Mouse (Mus musculus): ENCODE measurements around the gene Pik3cb. TPM values are rescaled to one million over a fixed set of nuclear protein-coding genes. Genes with fewer than 3 reads are reported as not detected.

Gene Pik3cb
- polyA plus RNA-seq, 1 experiment from 2014 or later, result 4.0 TPM

DNA sequence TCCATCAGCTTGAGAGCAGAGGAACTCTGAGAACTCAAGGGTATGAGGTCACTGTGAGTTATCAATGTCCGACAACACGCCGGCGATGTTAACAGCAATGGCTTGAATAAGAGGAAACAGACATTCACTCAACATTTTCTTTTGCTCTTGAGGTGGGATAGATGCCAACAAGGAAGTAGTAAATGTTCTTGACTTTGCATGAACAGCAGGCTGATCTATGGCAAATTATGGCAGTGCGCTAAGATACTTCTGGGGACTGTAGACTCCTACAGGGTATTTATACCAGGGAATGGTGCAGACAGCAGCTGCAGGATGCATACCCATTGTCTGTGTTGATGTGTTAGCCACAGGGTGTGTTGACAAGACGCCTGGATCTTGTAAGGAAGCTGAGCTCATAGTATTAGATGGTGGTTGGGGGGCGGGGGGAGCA is 17.8 kb upstream of the Pik3cb start:
- Histone ChIP-seq H3K27ac (replicated peaks) (no peak overlapping the region), H3K4me2 (replicated peaks; ENCODE audit: low read depth) (0 out of 2 replicates have a peak overlapping the region, but pooled peaks have one; percentile 27), H3K4me1 (replicated peaks; ENCODE audit: control insufficient read depth, insufficient read depth) (no peaks in the 10 kb centered on the region), H3K36me3 (ENCODE audit: control insufficient read depth, insufficient read depth, low read length) (no peaks in the 10 kb centered on the region), H3K4me3 (ENCODE audit: low read depth, low read length) (no peak overlapping the region), H3K9ac (ENCODE audit: low read length) (no peak overlapping the region), H3K27me3 (ENCODE audit: control insufficient read depth, insufficient read depth, low read length) (no peaks in the 10 kb centered on the region), H3K9me3 (ENCODE audit: control insufficient read depth, low read length) (no peaks in the 10 kb centered on the region)
- ATAC-seq (ENCODE audit: low FRiP score, low TSS enrichment) (peak; percentile 54), DNase-seq (ENCODE audit: low spot score) (no peak)
- TF ChIP-seq EP300 (optimal IDR thresholded peaks at IDR 0.05), result no peak
- no peak for TF ChIP-seq CTCF (IDR thresholded peaks at IDR 0.05; ENCODE audit: low read depth)
- WGBS, result 64% methylated on average over 7 of the region's 7 CpGs

DNA sequence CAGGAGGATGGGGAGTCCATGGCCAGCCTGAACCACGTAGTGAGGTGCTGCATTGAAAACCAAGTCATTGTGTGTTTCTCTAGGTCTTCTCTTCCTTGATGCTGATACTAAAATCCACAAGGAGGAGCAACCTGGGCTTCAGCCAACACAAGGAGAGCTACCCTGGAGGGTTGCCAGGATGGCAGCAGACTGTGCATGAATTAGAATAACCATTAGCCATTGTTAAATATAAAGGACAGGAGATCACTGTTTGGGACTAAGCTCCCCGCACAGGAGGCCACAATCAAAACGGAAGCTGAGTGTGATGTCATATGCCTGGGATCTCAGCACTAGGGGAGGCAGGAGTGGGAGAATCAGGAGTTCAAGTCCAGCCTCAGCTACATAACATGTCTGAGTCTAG is 13.2 kb upstream of the Pik3cb start:
- Histone ChIP-seq H3K4me1 (replicated peaks; ENCODE audit: control insufficient read depth, insufficient read depth) (no peaks in the 10 kb centered on the region), H3K4me3 (ENCODE audit: low read depth, low read length) (no peak overlapping the region), H3K27me3 (ENCODE audit: control insufficient read depth, insufficient read depth, low read length) (no peaks in the 10 kb centered on the region), H3K4me2 (replicated peaks; ENCODE audit: low read depth) (no peak overlapping the region), H3K9ac (ENCODE audit: low read length) (no peak overlapping the region), H3K27ac (replicated peaks) (no peak overlapping the region), H3K9me3 (ENCODE audit: control insufficient read depth, low read length) (no peaks in the 10 kb centered on the region), H3K36me3 (ENCODE audit: control insufficient read depth, insufficient read depth, low read length) (no peaks in the 10 kb centered on the region)
- DNase-seq (ENCODE audit: low spot score), result no peak
- ATAC-seq (ENCODE audit: low FRiP score, low TSS enrichment), result no peak
- WGBS, result 35% methylated on average over 3 of the region's 3 CpGs
- TF ChIP-seq CTCF (IDR thresholded peaks at IDR 0.05; ENCODE audit: low read depth) (no peak), EP300 (optimal IDR thresholded peaks at IDR 0.05) (no peak)

DNA sequence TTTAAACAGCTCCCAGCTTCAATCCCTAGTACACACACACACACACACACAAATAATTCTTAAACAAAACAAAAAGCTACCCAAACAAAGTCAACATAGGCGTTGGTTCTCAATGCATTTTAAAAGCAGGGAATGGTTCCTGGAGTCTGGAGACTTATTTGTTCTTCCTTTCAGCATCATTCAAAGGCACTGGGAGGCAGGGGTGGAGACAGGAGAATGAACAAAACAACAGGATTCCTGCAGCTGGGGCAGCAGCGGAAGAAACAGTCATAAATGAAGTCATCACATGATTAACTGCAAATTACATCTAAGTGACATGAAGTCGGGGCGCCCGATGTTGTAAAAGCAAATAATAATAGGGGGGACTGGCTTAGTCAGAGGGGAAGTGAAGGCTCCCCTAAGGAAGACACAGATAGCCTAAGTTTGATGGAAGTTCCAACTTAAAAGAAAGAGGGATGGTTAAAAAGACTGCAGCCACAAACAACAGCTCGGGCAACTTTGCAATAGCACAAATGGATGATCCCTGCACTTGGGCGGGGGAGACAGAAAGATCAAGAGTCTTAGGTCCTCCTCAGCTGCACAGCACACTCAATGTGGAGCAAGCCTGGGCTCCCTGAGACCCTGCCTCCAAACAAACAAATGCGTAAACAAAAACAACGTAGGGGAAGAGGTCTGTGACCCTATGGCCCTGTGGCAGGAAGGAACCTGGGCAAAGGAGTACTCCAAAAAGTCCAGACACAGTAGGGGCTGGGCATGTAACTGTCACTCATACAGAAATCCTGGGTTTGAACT is 12.5 kb upstream of the Pik3cb start:
- no peak for ATAC-seq (ENCODE audit: low FRiP score, low TSS enrichment)
- no peak overlapping the region for H3K9ac ChIP-seq (ENCODE audit: low read length)
- H3K27me3 ChIP-seq (ENCODE audit: control insufficient read depth, insufficient read depth, low read length), result no peaks in the 10 kb centered on the region
- H3K4me2 ChIP-seq (replicated peaks; ENCODE audit: low read depth), result no peak overlapping the region
- H3K9me3 ChIP-seq (ENCODE audit: control insufficient read depth, low read length), result no peaks in the 10 kb centered on the region
- H3K36me3 ChIP-seq (ENCODE audit: control insufficient read depth, insufficient read depth, low read length), result no peaks in the 10 kb centered on the region
- DNase-seq (ENCODE audit: low spot score), result no peak
- 36% methylated on average over 9 of the region's 9 CpGs for WGBS
- H3K27ac ChIP-seq (replicated peaks), result no peak overlapping the region
- H3K4me1 ChIP-seq (replicated peaks; ENCODE audit: control insufficient read depth, insufficient read depth), result no peaks in the 10 kb centered on the region
- TF ChIP-seq CTCF (IDR thresholded peaks at IDR 0.05; ENCODE audit: low read depth) (no peak), EP300 (optimal IDR thresholded peaks at IDR 0.05) (no peak)
- H3K4me3 ChIP-seq (ENCODE audit: low read depth, low read length), result no peak overlapping the region

DNA sequence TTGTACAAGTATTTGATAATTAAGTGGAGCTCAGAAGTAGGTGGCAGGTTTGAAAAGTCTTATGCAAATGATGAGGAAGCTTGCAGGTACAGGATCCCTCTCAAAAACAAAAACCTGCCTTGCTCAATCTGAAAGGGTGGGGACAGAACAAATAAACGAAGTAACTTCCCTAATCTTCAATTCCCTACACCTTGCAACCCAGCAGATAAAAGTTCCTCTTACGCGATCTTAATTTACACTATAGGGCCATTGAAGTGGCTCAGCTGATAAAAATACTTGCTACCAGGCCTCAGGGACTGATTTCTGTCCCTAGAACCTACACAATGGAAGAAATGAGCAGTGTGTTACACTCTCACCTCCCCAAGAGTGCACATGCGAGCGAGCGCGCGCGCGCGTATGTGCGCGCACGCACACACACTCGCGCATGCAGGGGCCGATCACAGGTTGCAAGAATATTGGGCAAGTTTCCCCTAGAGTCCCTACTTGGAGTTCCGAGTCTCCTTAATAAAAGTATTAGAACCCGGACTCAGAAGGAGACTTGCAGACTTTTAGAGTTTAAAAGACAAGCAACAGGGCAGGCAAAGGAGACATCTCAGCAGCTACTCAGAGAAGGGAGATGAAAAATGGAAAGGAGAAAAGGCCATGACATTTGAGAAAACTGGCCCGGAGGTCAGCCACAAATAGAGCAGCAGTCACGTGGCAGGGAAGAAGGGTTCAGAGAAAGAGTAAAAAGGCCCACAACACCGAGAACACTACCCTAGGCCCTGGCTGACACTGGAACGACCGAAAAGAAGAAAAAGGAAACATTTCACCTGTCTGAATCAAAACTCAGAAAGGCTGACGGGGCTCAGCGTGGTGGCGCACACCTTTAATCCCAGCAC is 6.7 kb upstream of the Pik3cb start:
- WGBS, result 76% methylated on average over 27 of the region's 27 CpGs
- H3K36me3 ChIP-seq (ENCODE audit: control insufficient read depth, insufficient read depth, low read length), result no peaks in the 10 kb centered on the region
- no peak overlapping the region for H3K4me2 ChIP-seq (replicated peaks; ENCODE audit: low read depth)
- H3K27ac ChIP-seq (replicated peaks), result no peak overlapping the region
- ATAC-seq (ENCODE audit: low FRiP score, low TSS enrichment), result no peak
- no peak overlapping the region for H3K9ac ChIP-seq (ENCODE audit: low read length)
- TF ChIP-seq EP300 (optimal IDR thresholded peaks at IDR 0.05) (no peak), CTCF (IDR thresholded peaks at IDR 0.05; ENCODE audit: low read depth) (no peak)
- H3K27me3 ChIP-seq (ENCODE audit: control insufficient read depth, insufficient read depth, low read length), result no peaks in the 10 kb centered on the region
- H3K9me3 ChIP-seq (ENCODE audit: control insufficient read depth, low read length), result no peaks in the 10 kb centered on the region
- H3K4me1 ChIP-seq (replicated peaks; ENCODE audit: control insufficient read depth, insufficient read depth), result no peaks in the 10 kb centered on the region
- no peak for DNase-seq (ENCODE audit: low spot score)
- no peak overlapping the region for H3K4me3 ChIP-seq (ENCODE audit: low read depth, low read length)

DNA sequence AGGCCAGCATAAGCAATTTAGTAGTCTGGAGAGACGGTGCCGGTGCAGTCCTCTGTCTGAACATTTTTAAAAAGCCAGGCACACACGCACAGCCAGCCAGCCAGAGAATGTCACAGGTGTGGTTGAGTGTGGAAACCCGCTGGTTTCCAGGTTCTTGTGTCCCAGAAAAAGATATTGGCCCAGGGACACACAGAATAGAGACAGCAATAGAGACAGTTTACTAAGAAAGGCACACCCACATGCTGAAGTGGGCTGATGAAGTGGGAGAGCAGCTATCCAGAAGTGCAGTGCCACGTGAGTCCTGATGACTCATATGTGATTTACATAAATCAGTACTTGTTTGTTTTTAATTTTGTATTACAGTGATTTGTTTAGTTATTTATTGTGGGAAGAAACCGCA is 5.3 kb upstream of the Pik3cb start:
- ATAC-seq (ENCODE audit: low FRiP score, low TSS enrichment) (no peak), DNase-seq (ENCODE audit: low spot score) (no peak)
- Histone ChIP-seq H3K9ac (ENCODE audit: low read length) (no peak overlapping the region), H3K4me2 (replicated peaks; ENCODE audit: low read depth) (no peak overlapping the region), H3K27ac (replicated peaks) (no peak overlapping the region), H3K9me3 (ENCODE audit: control insufficient read depth, low read length) (no peaks in the 10 kb centered on the region), H3K27me3 (ENCODE audit: control insufficient read depth, insufficient read depth, low read length) (no peaks in the 10 kb centered on the region), H3K36me3 (ENCODE audit: control insufficient read depth, insufficient read depth, low read length) (no peaks in the 10 kb centered on the region), H3K4me1 (replicated peaks; ENCODE audit: control insufficient read depth, insufficient read depth) (no peaks in the 10 kb centered on the region), H3K4me3 (ENCODE audit: low read depth, low read length) (no peak overlapping the region)
- WGBS, result 42% methylated on average over 6 of the region's 6 CpGs
- TF ChIP-seq EP300 (optimal IDR thresholded peaks at IDR 0.05) (no peak), CTCF (IDR thresholded peaks at IDR 0.05; ENCODE audit: low read depth) (no peak)
